In the genomic region with DNA sequence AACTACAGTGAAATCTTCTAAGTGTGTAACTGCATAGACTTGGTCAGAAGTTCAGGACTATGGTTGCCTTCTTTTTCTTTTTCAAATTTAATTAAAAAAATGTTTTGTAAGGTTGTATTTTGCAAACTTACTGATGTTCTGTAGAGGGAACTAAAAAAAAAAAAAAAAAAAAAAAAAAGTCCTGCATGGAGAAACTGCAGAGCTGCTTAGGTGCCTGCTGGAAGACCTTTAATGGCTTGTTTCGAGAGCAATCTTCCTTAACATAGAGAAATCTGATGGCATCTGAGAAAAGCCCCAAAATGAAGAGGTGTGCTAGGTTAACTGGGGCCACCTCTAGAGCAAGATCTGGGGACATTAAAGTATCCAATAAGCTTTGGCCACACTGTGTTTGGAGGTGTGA, we compare ENCODE assay signal across 10 mouse cellular contexts. TPM values are rescaled to one million over a fixed set of nuclear protein-coding genes. Genes with fewer than 3 reads are reported as not detected.
DNase-seq lines count a peak whose midpoint lies in the region; ATAC-seq and TF ChIP-seq lines count a peak whose summit lies in the region.
"Had no signal": no experiment of that assay in that cellular context is flagged by ENCODE, and none has a peak within 500 bp of the region (broad histone marks: within the 10 kb centered on the region; RNA-seq: fewer than 3 reads in every experiment).

No protein-coding gene starts in this region.

- no peaks in the 10 kb centered on the region for H3K36me3 ChIP-seq in lung, embryonic 14.5 days (ENCODE audit: insufficient read depth)
- H3K36me3 ChIP-seq in forebrain, embryonic 15.5 days: no peaks in the 10 kb centered on the region
- no peaks in the 10 kb centered on the region for H3K36me3 ChIP-seq in limb, embryonic 12.5 days
- no peaks in the 10 kb centered on the region for H3K36me3 ChIP-seq in neural tube, embryonic 14.5 days (ENCODE audit: control insufficient read depth, insufficient read depth, low read length)

- 19% methylated on average over 1 of the region's 1 CpGs for WGBS in lung, embryonic 14.5 days
- 33% methylated on average over 1 of the region's 1 CpGs for WGBS in forebrain, embryonic 15.5 days
- WGBS in limb, embryonic 12.5 days: 21% methylated on average over 1 of the region's 1 CpGs
- WGBS in neural tube, embryonic 14.5 days: 44% methylated on average over 1 of the region's 1 CpGs

- DNase-seq in lung, embryonic 14.5 days: no peak
- DNase-seq in lung, postnatal 36 days: no peak
- no peak for DNase-seq in embryo, embryonic 11 days
- no peak for DNase-seq in layer of hippocampus, adult 9-11 months
- DNase-seq in ovary, postnatal 14 days (ENCODE audit: low spot score): no peak
- DNase-seq: cerebellum, postnatal 10 days; thymus, postnatal 4 days had no signal

- H3K27ac ChIP-seq in lung, embryonic 14.5 days (ENCODE audit: low read depth): 0 out of 2 replicates have a peak overlapping the region, but pooled peaks have one; percentile 5
- H3K27ac ChIP-seq in forebrain, embryonic 15.5 days (replicated peaks): no peak overlapping the region
- no peak overlapping the region for H3K27ac ChIP-seq in limb, embryonic 12.5 days
- H3K27ac ChIP-seq in neural tube, embryonic 14.5 days (ENCODE audit: low read depth, low read length): no peak overlapping the region

- H3K4me1 ChIP-seq in lung, embryonic 14.5 days (ENCODE audit: insufficient read depth): peaks cover 13% of the 10 kb centered on the region
- peaks cover 44% of the 10 kb centered on the region for H3K4me1 ChIP-seq in forebrain, embryonic 15.5 days
- peaks cover 22% of the 10 kb centered on the region for H3K4me1 ChIP-seq in limb, embryonic 12.5 days (replicated peaks)
- peaks cover 14% of the 10 kb centered on the region; the same call in 1 of the 2 replicates for H3K4me1 ChIP-seq in neural tube, embryonic 14.5 days (ENCODE audit: control insufficient read depth, insufficient read depth, low read length)

- no peak for TF ChIP-seq CTCF in lung, embryonic 14.5 days (IDR thresholded peaks at IDR 0.05; ENCODE audit: low read depth)

- H3K4me3 ChIP-seq in lung, embryonic 14.5 days (ENCODE audit: low read depth, low read length): peak overlapping the region; percentile 60
- peak overlapping the region; percentile 62 for H3K4me3 ChIP-seq in forebrain, embryonic 15.5 days
- peak overlapping the region; percentile 60 for H3K4me3 ChIP-seq in limb, embryonic 12.5 days (replicated peaks)
- peak overlapping the region; percentile 53 for H3K4me3 ChIP-seq in neural tube, embryonic 14.5 days (ENCODE audit: low read depth, low read length)

- H3K9ac ChIP-seq in lung, embryonic 14.5 days: peak overlapping the region; percentile 55
- peak overlapping the region; percentile 60; the same call in 1 of the 2 replicates for H3K9ac ChIP-seq in forebrain, embryonic 15.5 days (replicated peaks)
- peak overlapping the region; percentile 68; the same call in 1 of the 2 replicates for H3K9ac ChIP-seq in limb, embryonic 12.5 days (replicated peaks)
- H3K9ac ChIP-seq in neural tube, embryonic 14.5 days (replicated peaks; ENCODE audit: low read depth, low read length): no peak overlapping the region

- no peaks in the 10 kb centered on the region for H3K27me3 ChIP-seq in lung, embryonic 14.5 days (ENCODE audit: insufficient read depth, low read length)
- no peaks in the 10 kb centered on the region for H3K27me3 ChIP-seq in forebrain, embryonic 15.5 days
- no peaks in the 10 kb centered on the region for H3K27me3 ChIP-seq in limb, embryonic 12.5 days
- H3K27me3 ChIP-seq in neural tube, embryonic 14.5 days (ENCODE audit: control insufficient read depth, insufficient read depth, low read length): no peaks in the 10 kb centered on the region

- no peak for ATAC-seq in lung, embryonic 14.5 days (ENCODE audit: insufficient read depth)
- no peak for ATAC-seq in forebrain, embryonic 15.5 days (replicated peaks)
- no peak for ATAC-seq in limb, embryonic 12.5 days (ENCODE audit: insufficient number of reproducible peaks, insufficient read depth, low FRiP score, low TSS enrichment, low read depth)
- no peak for ATAC-seq in neural tube, embryonic 14.5 days (ENCODE audit: low read depth)

- no peaks in the 10 kb centered on the region for H3K9me3 ChIP-seq in lung, embryonic 14.5 days (ENCODE audit: low read depth, low read length)
- H3K9me3 ChIP-seq in forebrain, embryonic 15.5 days: no peaks in the 10 kb centered on the region
- no peaks in the 10 kb centered on the region for H3K9me3 ChIP-seq in limb, embryonic 12.5 days
- no peaks in the 10 kb centered on the region for H3K9me3 ChIP-seq in neural tube, embryonic 14.5 days (ENCODE audit: control insufficient read depth, low read length)

- peak overlapping the region; percentile 74 for H3K4me2 ChIP-seq in lung, embryonic 14.5 days
- peak overlapping the region; percentile 52 for H3K4me2 ChIP-seq in forebrain, embryonic 15.5 days (replicated peaks)
- H3K4me2 ChIP-seq in limb, embryonic 12.5 days: peak overlapping the region; percentile 79
- peak overlapping the region; percentile 68 for H3K4me2 ChIP-seq in neural tube, embryonic 14.5 days (ENCODE audit: low read depth, low read length)

RNA-seq across cellular contexts. Expression of a gene that starts 1.4 kb away (rescaled TPM):
- 25.4 and 26.4 TPM in 2 replicates for polyA plus RNA-seq in lung, embryonic 14.5 days (2014; fragmentation: Nextera tagmentation; extraction: Ambion mirVana)
- polyA plus RNA-seq in forebrain, embryonic 15.5 days (2015; fragmentation: Nextera tagmentation; extraction: Ambion mirVana): 52.9 and 53.8 TPM in 2 replicates
- polyA plus RNA-seq in limb, embryonic 12.5 days (2016; fragmentation: Nextera tagmentation; extraction: Ambion mirVana): 49.2 TPM in 2 replicates
- polyA plus RNA-seq in neural tube, embryonic 14.5 days (2014; fragmentation: Nextera tagmentation; extraction: Ambion mirVana): 22.2 and 24.0 TPM in 2 replicates
